Mouse (Mus musculus) heart, postnatal 0 days (tissue): ENCODE measurements around the gene Rpusd1.

ENCODE experiments used
- CTCF ChIP-seq: IDR thresholded peaks from 2 replicates; pipeline ENCODE4 v1.5.1; 2016; ENCODE audit warnings: antibody characterized with exemption, control low read depth, low read depth
- EP300 ChIP-seq: IDR thresholded peaks from 2 replicates; pipeline ENCODE4 v1.6.1; 2016; ENCODE audit warnings: antibody characterized with exemption, low read depth

- TF ChIP-seq CTCF = no peak
- no peak for TF ChIP-seq EP300
Measured at GRCm38 (mm10) chr17:25765886-25766285, 38.4 kb downstream of the Rpusd1 start.
